Mouse (Mus musculus): ENCODE results near the gene Tmem82. TPM values are rescaled to one million over a fixed set of nuclear protein-coding genes. Genes with fewer than 3 reads are reported as not detected.

Gene Tmem82
- polyA plus RNA-seq (2014; fragmentation: Illumina TruSeq; extraction: RNeasy Lipid Tissue Mini Kit (QIAGEN cat#74804); ENCODE audit: low read depth, low replicate concordance) = 0.42 TPM

GRCm38 (mm10) chr4:141618565-141619243 is at the start of gene Tmem82:
TSS of gene Tmem82 (minus strand) at chr4:141618633.

GRCm38 (mm10) chr4:141664799-141665198 is 46.4 kb upstream of the Tmem82 start, which contains the start of gene Plekhm2:
TSS of gene Plekhm2 (minus strand) at chr4:141664899.

GRCm38 (mm10) chr4:141623666-141624065 is 5.2 kb upstream of the Tmem82 start, which contains the start of gene Slc25a34:
TSS of gene Slc25a34 (minus strand) at chr4:141623821.

GRCm38 (mm10) chr4:141605861-141606260 is 12.6 kb downstream of the Tmem82 start, which contains the start of gene Fblim1:
TSS of gene Fblim1 (minus strand) at chr4:141606096.

Other genes with a start within 250 kb of the Tmem82 start
- gene Clcnka, start 219.9 kb downstream of the Tmem82 start, polyA plus RNA-seq (2014; fragmentation: Illumina TruSeq; extraction: RNeasy Lipid Tissue Mini Kit (QIAGEN cat#74804); ENCODE audit: low read depth, low replicate concordance) = not detected
- gene Clcnkb, start 202.6 kb downstream of the Tmem82 start, polyA plus RNA-seq (2014; fragmentation: Illumina TruSeq; extraction: RNeasy Lipid Tissue Mini Kit (QIAGEN cat#74804); ENCODE audit: low read depth, low replicate concordance) = not detected
- 0.67 TPM for gene Hspb7, start 197.9 kb downstream of the Tmem82 start, polyA plus RNA-seq (2014; fragmentation: Illumina TruSeq; extraction: RNeasy Lipid Tissue Mini Kit (QIAGEN cat#74804); ENCODE audit: low read depth, low replicate concordance)
- not detected for gene Srarp, start 182.5 kb downstream of the Tmem82 start, polyA plus RNA-seq (2014; fragmentation: Illumina TruSeq; extraction: RNeasy Lipid Tissue Mini Kit (QIAGEN cat#74804); ENCODE audit: low read depth, low replicate concordance)
- gene Zbtb17, start 174.0 kb downstream of the Tmem82 start, polyA plus RNA-seq (2014; fragmentation: Illumina TruSeq; extraction: RNeasy Lipid Tissue Mini Kit (QIAGEN cat#74804); ENCODE audit: low read depth, low replicate concordance) = 0.36 TPM
- gene Spen, start 80.0 kb downstream of the Tmem82 start, polyA plus RNA-seq (2014; fragmentation: Illumina TruSeq; extraction: RNeasy Lipid Tissue Mini Kit (QIAGEN cat#74804); ENCODE audit: low read depth, low replicate concordance) = 5.4 TPM
- 1.3 TPM for gene Fblim1, start 12.5 kb downstream of the Tmem82 start, polyA plus RNA-seq (2014; fragmentation: Illumina TruSeq; extraction: RNeasy Lipid Tissue Mini Kit (QIAGEN cat#74804); ENCODE audit: low read depth, low replicate concordance)
- gene Slc25a34, start 5.2 kb upstream of the Tmem82 start, polyA plus RNA-seq (2014; fragmentation: Illumina TruSeq; extraction: RNeasy Lipid Tissue Mini Kit (QIAGEN cat#74804); ENCODE audit: low read depth, low replicate concordance) = 0.13 TPM
- gene Plekhm2, start 46.3 kb upstream of the Tmem82 start, polyA plus RNA-seq (2014; fragmentation: Illumina TruSeq; extraction: RNeasy Lipid Tissue Mini Kit (QIAGEN cat#74804); ENCODE audit: low read depth, low replicate concordance) = 2.8 TPM
- gene Rsc1a1, start 67.0 kb upstream of the Tmem82 start, polyA plus RNA-seq (2014; fragmentation: Illumina TruSeq; extraction: RNeasy Lipid Tissue Mini Kit (QIAGEN cat#74804); ENCODE audit: low read depth, low replicate concordance) = 0.28 TPM
- 5.7 TPM for gene Ddi2, start 104.8 kb upstream of the Tmem82 start, polyA plus RNA-seq (2014; fragmentation: Illumina TruSeq; extraction: RNeasy Lipid Tissue Mini Kit (QIAGEN cat#74804); ENCODE audit: low read depth, low replicate concordance)
- gene Agmat, start 128.0 kb upstream of the Tmem82 start, polyA plus RNA-seq (2014; fragmentation: Illumina TruSeq; extraction: RNeasy Lipid Tissue Mini Kit (QIAGEN cat#74804); ENCODE audit: low read depth, low replicate concordance) = not detected
- 3.8 TPM for gene Dnajc16, start 172.3 kb upstream of the Tmem82 start, polyA plus RNA-seq (2014; fragmentation: Illumina TruSeq; extraction: RNeasy Lipid Tissue Mini Kit (QIAGEN cat#74804); ENCODE audit: low read depth, low replicate concordance)
- gene Casp9, start 175.0 kb upstream of the Tmem82 start, polyA plus RNA-seq (2014; fragmentation: Illumina TruSeq; extraction: RNeasy Lipid Tissue Mini Kit (QIAGEN cat#74804); ENCODE audit: low read depth, low replicate concordance) = 4.0 TPM
- not detected for gene Cela2a, start 207.5 kb upstream of the Tmem82 start, polyA plus RNA-seq (2014; fragmentation: Illumina TruSeq; extraction: RNeasy Lipid Tissue Mini Kit (QIAGEN cat#74804); ENCODE audit: low read depth, low replicate concordance)
- not detected for gene Ctrc, start 227.7 kb upstream of the Tmem82 start, polyA plus RNA-seq (2014; fragmentation: Illumina TruSeq; extraction: RNeasy Lipid Tissue Mini Kit (QIAGEN cat#74804); ENCODE audit: low read depth, low replicate concordance)

Data from testis, adult 10 weeks (tissue).